Mouse (Mus musculus): Measurements from ENCODE around the gene Zcchc17.

GRCm38 (mm10) chr4:130335867-130336266, 23.9 kb downstream of the Zcchc17 start:
- TF ChIP-seq POLR2A (IDR thresholded peaks at IDR 0.05; ENCODE audit: extremely low read depth, insufficient read depth, low read length) (no peak), CTCF (IDR thresholded peaks at IDR 0.05; ENCODE audit: extremely low read depth, insufficient read depth, low read length) (no peak)

Measured in cortical plate, adult 2 months (tissue).